Mouse (Mus musculus): ENCODE measurements around the gene Heatr9. TPM values are rescaled to one million over a fixed set of nuclear protein-coding genes. Genes with fewer than 3 reads are reported as not detected.

Heatr9 gene
- polyA plus RNA-seq, 1 experiment from 2014 or later, result not detected

- no peak overlapping the region for H3K4me2 ChIP-seq (replicated peaks; ENCODE audit: low read depth, low read length)
- H3K4me1 ChIP-seq (replicated peaks; ENCODE audit: control insufficient read depth, insufficient read depth, low read length), result no peaks in the 10 kb centered on the region
Measured at GRCm38 (mm10) chr11:83538705-83539314, 16.8 kb upstream of the Heatr9 start.

GRCm38 (mm10) chr11:83536831-83537230 lies 14.9 kb upstream of the Heatr9 start:
- H3K4me3 ChIP-seq (ENCODE audit: low read depth, low read length), result no peak overlapping the region
- H3K9ac ChIP-seq (ENCODE audit: low read depth, low read length), result no peak overlapping the region
- H3K27ac ChIP-seq (ENCODE audit: low read depth, low read length), result no peak overlapping the region
- H3K27me3 ChIP-seq (ENCODE audit: control insufficient read depth, insufficient read depth, low read length), result no peaks in the 10 kb centered on the region
- H3K4me2 ChIP-seq (replicated peaks; ENCODE audit: low read depth, low read length), result no peak overlapping the region
- 77% methylated on average over 3 of the region's 3 CpGs for WGBS
- no peak for DNase-seq (ENCODE audit: low spot score)
- H3K36me3 ChIP-seq (ENCODE audit: control insufficient read depth, insufficient read depth, low read length), result no peaks in the 10 kb centered on the region
- ATAC-seq (ENCODE audit: low FRiP score), result no peak
- no peaks in the 10 kb centered on the region for H3K9me3 ChIP-seq (ENCODE audit: control insufficient read depth, low read length)
- H3K4me1 ChIP-seq (replicated peaks; ENCODE audit: control insufficient read depth, insufficient read depth, low read length), result no peaks in the 10 kb centered on the region

More at GRCm38 (mm10) chr11:83538705-83539314, 16.8 kb upstream of the Heatr9 start:
- no peak for ATAC-seq (ENCODE audit: low FRiP score)
- H3K27me3 ChIP-seq (ENCODE audit: control insufficient read depth, insufficient read depth, low read length), result no peaks in the 10 kb centered on the region
- H3K27ac ChIP-seq (ENCODE audit: low read depth, low read length), result no peak overlapping the region
- DNase-seq (ENCODE audit: low spot score), result no peak
- H3K9me3 ChIP-seq (ENCODE audit: control insufficient read depth, low read length), result no peaks in the 10 kb centered on the region
- no peak overlapping the region for H3K4me3 ChIP-seq (ENCODE audit: low read depth, low read length)
- H3K36me3 ChIP-seq (ENCODE audit: control insufficient read depth, insufficient read depth, low read length), result no peaks in the 10 kb centered on the region
- no peak overlapping the region for H3K9ac ChIP-seq (ENCODE audit: low read depth, low read length)
- 90% methylated on average over 3 of the region's 3 CpGs for WGBS

GRCm38 (mm10) chr11:83534609-83535423 lies 12.8 kb upstream of the Heatr9 start:
- Histone ChIP-seq H3K4me3 (ENCODE audit: low read depth, low read length) (no peak overlapping the region), H3K27me3 (ENCODE audit: control insufficient read depth, insufficient read depth, low read length) (no peaks in the 10 kb centered on the region), H3K4me2 (replicated peaks; ENCODE audit: low read depth, low read length) (no peak overlapping the region), H3K36me3 (ENCODE audit: control insufficient read depth, insufficient read depth, low read length) (no peaks in the 10 kb centered on the region), H3K27ac (ENCODE audit: low read depth, low read length) (no peak overlapping the region), H3K4me1 (replicated peaks; ENCODE audit: control insufficient read depth, insufficient read depth, low read length) (no peaks in the 10 kb centered on the region), H3K9me3 (ENCODE audit: control insufficient read depth, low read length) (no peaks in the 10 kb centered on the region), H3K9ac (ENCODE audit: low read depth, low read length) (no peak overlapping the region)
- ATAC-seq (ENCODE audit: low FRiP score) (no peak), DNase-seq (ENCODE audit: low spot score) (peak; percentile 7)
- 55% methylated on average over 13 of the region's 13 CpGs for WGBS

- no peak overlapping the region for H3K9ac ChIP-seq (ENCODE audit: low read depth, low read length)
- WGBS, result 84% methylated on average over 8 of the region's 8 CpGs
- H3K9me3 ChIP-seq (ENCODE audit: control insufficient read depth, low read length), result no peaks in the 10 kb centered on the region
- no peaks in the 10 kb centered on the region for H3K27me3 ChIP-seq (ENCODE audit: control insufficient read depth, insufficient read depth, low read length)
- no peak for DNase-seq (ENCODE audit: low spot score)
- ATAC-seq (ENCODE audit: low FRiP score), result no peak
- no peaks in the 10 kb centered on the region for H3K4me1 ChIP-seq (replicated peaks; ENCODE audit: control insufficient read depth, insufficient read depth, low read length)
- H3K4me3 ChIP-seq (ENCODE audit: low read depth, low read length), result no peak overlapping the region
- H3K27ac ChIP-seq (ENCODE audit: low read depth, low read length), result no peak overlapping the region
- no peaks in the 10 kb centered on the region for H3K36me3 ChIP-seq (ENCODE audit: control insufficient read depth, insufficient read depth, low read length)
- no peak overlapping the region for H3K4me2 ChIP-seq (replicated peaks; ENCODE audit: low read depth, low read length)
Measured at GRCm38 (mm10) chr11:83534143-83534542, 12.2 kb upstream of the Heatr9 start.

GRCm38 (mm10) chr11:83533192-83533591 lies 11.2 kb upstream of the Heatr9 start:
- H3K27me3 ChIP-seq (ENCODE audit: control insufficient read depth, insufficient read depth, low read length), result no peaks in the 10 kb centered on the region
- 86% methylated on average over 1 of the region's 1 CpGs for WGBS
- no peak overlapping the region for H3K4me3 ChIP-seq (ENCODE audit: low read depth, low read length)
- DNase-seq (ENCODE audit: low spot score) (no peak), ATAC-seq (ENCODE audit: low FRiP score) (no peak)
- no peak overlapping the region for H3K9ac ChIP-seq (ENCODE audit: low read depth, low read length)
- no peaks in the 10 kb centered on the region for H3K4me1 ChIP-seq (replicated peaks; ENCODE audit: control insufficient read depth, insufficient read depth, low read length)
- no peaks in the 10 kb centered on the region for H3K9me3 ChIP-seq (ENCODE audit: control insufficient read depth, low read length)
- no peak overlapping the region for H3K4me2 ChIP-seq (replicated peaks; ENCODE audit: low read depth, low read length)
- no peak overlapping the region for H3K27ac ChIP-seq (ENCODE audit: low read depth, low read length)
- no peaks in the 10 kb centered on the region for H3K36me3 ChIP-seq (ENCODE audit: control insufficient read depth, insufficient read depth, low read length)

GRCm38 (mm10) chr11:83530360-83530759 lies 8.4 kb upstream of the Heatr9 start, which contains the start of gene Ccl5:
Gene Ccl5, minus strand, starts transcription at chr11:83530518.
- 86% methylated on average over 5 of the region's 5 CpGs for WGBS
- Histone ChIP-seq H3K9ac (ENCODE audit: low read depth, low read length) (no peak within 1 kb of the TSS), H3K9me3 (ENCODE audit: control insufficient read depth, low read length) (no peaks in the 10 kb centered on the region), H3K4me2 (replicated peaks; ENCODE audit: low read depth, low read length) (no peak within 1 kb of the TSS), H3K4me3 (ENCODE audit: low read depth, low read length) (no peak within 1 kb of the TSS), H3K4me1 (replicated peaks; ENCODE audit: control insufficient read depth, insufficient read depth, low read length) (no peaks in the 10 kb centered on the region), H3K36me3 (ENCODE audit: control insufficient read depth, insufficient read depth, low read length) (no peaks in the 10 kb centered on the region), H3K27ac (ENCODE audit: low read depth, low read length) (no peak within 1 kb of the TSS), H3K27me3 (ENCODE audit: control insufficient read depth, insufficient read depth, low read length) (no peaks in the 10 kb centered on the region)
- ATAC-seq (ENCODE audit: low FRiP score), result no peak
- DNase-seq (ENCODE audit: low spot score), result no peak

GRCm38 (mm10) chr11:83529024-83529423 lies 7.0 kb upstream of the Heatr9 start:
- Histone ChIP-seq H3K36me3 (ENCODE audit: control insufficient read depth, insufficient read depth, low read length) (no peaks in the 10 kb centered on the region), H3K4me2 (replicated peaks; ENCODE audit: low read depth, low read length) (no peak overlapping the region), H3K4me1 (replicated peaks; ENCODE audit: control insufficient read depth, insufficient read depth, low read length) (no peaks in the 10 kb centered on the region), H3K4me3 (ENCODE audit: low read depth, low read length) (no peak overlapping the region), H3K9ac (ENCODE audit: low read depth, low read length) (no peak overlapping the region), H3K27me3 (ENCODE audit: control insufficient read depth, insufficient read depth, low read length) (no peaks in the 10 kb centered on the region), H3K27ac (ENCODE audit: low read depth, low read length) (no peak overlapping the region), H3K9me3 (ENCODE audit: control insufficient read depth, low read length) (no peaks in the 10 kb centered on the region)
- ATAC-seq (ENCODE audit: low FRiP score), result no peak
- no peak for DNase-seq (ENCODE audit: low spot score)
- WGBS, result 68% methylated on average over 12 of the region's 12 CpGs

- DNase-seq (ENCODE audit: low spot score), result no peak
- H3K4me2 ChIP-seq (replicated peaks; ENCODE audit: low read depth, low read length), result no peak overlapping the region
- no peaks in the 10 kb centered on the region for H3K27me3 ChIP-seq (ENCODE audit: control insufficient read depth, insufficient read depth, low read length)
- H3K36me3 ChIP-seq (ENCODE audit: control insufficient read depth, insufficient read depth, low read length), result no peaks in the 10 kb centered on the region
- no peak for ATAC-seq (ENCODE audit: low FRiP score)
- no peaks in the 10 kb centered on the region for H3K9me3 ChIP-seq (ENCODE audit: control insufficient read depth, low read length)
- no peaks in the 10 kb centered on the region for H3K4me1 ChIP-seq (replicated peaks; ENCODE audit: control insufficient read depth, insufficient read depth, low read length)
- 70% methylated on average over 6 of the region's 6 CpGs for WGBS
- no peak overlapping the region for H3K27ac ChIP-seq (ENCODE audit: low read depth, low read length)
- H3K4me3 ChIP-seq (ENCODE audit: low read depth, low read length), result no peak overlapping the region
- no peak overlapping the region for H3K9ac ChIP-seq (ENCODE audit: low read depth, low read length)
Measured at GRCm38 (mm10) chr11:83518371-83518770, 3.6 kb downstream of the Heatr9 start.

GRCm38 (mm10) chr11:83517153-83517552 lies 4.8 kb downstream of the Heatr9 start:
- H3K27me3 ChIP-seq (ENCODE audit: control insufficient read depth, insufficient read depth, low read length), result no peaks in the 10 kb centered on the region

More at GRCm38 (mm10) chr11:83517153-83517552, 4.8 kb downstream of the Heatr9 start:
- ATAC-seq (ENCODE audit: low FRiP score) (no peak), DNase-seq (ENCODE audit: low spot score) (no peak)
- Histone ChIP-seq H3K9ac (ENCODE audit: low read depth, low read length) (no peak overlapping the region), H3K4me2 (replicated peaks; ENCODE audit: low read depth, low read length) (no peak overlapping the region), H3K9me3 (ENCODE audit: control insufficient read depth, low read length) (no peaks in the 10 kb centered on the region), H3K4me3 (ENCODE audit: low read depth, low read length) (no peak overlapping the region), H3K36me3 (ENCODE audit: control insufficient read depth, insufficient read depth, low read length) (no peaks in the 10 kb centered on the region), H3K27ac (ENCODE audit: low read depth, low read length) (no peak overlapping the region), H3K4me1 (replicated peaks; ENCODE audit: control insufficient read depth, insufficient read depth, low read length) (no peaks in the 10 kb centered on the region)

All from hindbrain, embryonic 11.5 days (tissue).